Mouse (Mus musculus): ENCODE measurements around the gene Olfr460. TPM values are rescaled to one million over a fixed set of nuclear protein-coding genes. Genes with fewer than 3 reads are reported as not detected.
"Not testable (repeated sequence)": the region's sequence is repeated elsewhere in the genome, so short reads cannot be mapped to it uniquely, and the experiment has no call there.

The Olfr460 gene
- polyA plus RNA-seq (2017; shearing (Covaris generic)) = not detected

DNA sequence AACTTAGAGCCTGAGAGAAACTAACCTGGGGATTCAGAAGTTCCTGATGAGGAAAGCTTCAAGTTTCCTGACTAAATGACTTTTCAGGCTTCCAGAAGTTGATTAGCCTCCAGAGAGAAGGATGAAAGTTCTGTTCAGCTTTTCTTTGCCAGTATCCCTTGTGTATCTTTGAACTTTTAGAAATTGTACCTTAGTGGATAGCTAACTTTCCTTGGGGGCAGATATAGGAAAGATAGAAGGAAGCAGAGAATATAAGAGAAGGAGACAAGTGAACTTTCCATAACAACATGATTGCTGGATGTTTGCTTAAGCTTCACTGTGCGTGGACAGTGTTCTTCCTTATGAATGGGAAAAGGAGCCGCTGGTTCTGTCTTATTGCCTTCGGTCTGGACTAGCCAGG is at the start of gene Olfr460:
TSS of gene Olfr460 (plus strand) at position 301 of the 400 bp plus-strand sequence.
- ATAC-seq = no peak

DNA sequence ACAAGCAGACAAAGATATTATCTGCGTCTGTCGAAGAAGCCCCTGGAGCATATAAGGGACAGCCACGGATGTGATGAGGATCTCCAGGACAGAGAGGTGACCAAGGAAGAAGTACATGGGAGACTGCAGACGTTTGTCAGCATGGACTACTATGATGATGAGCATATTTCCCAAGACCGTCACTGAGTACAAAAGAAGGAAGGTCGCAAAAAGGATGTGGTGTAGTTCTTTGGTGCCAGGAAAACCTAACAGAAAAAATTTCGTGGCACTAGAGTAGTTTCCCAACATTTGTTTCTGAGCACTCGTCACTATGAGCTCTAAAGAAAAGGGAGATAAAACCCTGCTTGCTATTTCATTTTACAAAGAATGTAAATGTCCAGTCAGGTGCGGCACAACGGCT is 24.6 kb upstream of the Olfr460 start:
- no peak for ATAC-seq

DNA sequence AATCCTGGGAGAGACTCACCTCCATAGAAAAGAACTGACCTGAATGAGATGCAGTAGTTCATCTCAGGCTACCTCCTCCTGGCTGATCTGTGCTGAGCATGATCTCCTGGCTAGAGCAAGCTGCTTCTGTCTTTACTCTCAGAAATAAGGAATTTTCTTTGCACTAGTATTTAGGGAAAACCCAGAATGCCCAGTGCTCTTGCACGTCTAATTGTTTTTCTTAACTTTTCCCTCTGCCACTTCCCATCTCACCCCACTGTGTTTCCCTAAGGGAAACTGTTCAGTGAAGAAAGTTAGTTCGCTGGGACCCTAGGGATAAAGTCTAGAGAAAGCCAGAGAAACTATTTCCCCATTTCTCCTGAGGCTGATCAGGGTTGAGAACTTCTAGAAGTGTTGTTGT is 14.3 kb upstream of the Olfr460 start, which contains the start of gene Olfr461:
TSS of gene Olfr461 (minus strand) at position 101 of the 400 bp plus-strand sequence.
- no peak for ATAC-seq

DNA sequence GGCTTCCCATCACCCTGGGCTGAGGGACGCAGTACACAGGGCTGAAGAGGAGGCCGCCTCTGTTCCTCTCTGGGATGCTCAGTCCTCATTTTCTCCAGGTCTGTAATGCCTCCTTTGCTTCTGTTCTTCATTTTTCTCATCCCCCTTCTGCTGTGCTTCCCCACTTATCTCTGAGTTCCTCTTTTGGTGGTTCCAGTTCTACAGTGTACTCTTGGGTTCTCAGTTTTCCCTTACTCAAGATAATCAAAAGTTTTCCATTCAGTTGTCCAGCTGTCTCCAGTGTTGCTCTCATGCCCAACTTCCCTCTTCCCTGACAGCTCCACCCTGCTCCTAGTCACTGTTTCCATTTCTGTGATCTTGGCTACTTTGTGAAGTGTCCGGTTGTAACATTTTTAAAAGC is 4.3 kb downstream of the Olfr460 start:
- ATAC-seq = no peak

DNA sequence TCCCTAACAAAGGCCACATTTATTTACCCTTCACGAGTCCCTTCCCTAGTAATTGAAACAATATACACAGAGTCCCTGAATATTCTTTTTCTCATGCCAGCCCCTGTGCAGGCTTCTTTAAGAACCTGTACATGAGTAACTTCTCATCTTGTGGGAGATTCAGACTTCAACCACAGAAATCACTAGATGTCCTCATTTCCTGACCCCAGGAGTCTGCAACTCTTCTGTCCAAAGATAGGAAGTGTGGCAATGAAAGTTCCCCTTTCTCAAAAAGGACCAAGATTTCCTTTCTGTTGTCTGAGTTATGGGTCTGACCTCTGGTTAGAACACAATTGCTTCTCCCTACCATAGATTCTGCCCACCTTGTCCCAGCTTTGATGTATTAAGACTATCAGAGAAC is 7.0 kb downstream of the Olfr460 start:
- no peak for ATAC-seq

DNA sequence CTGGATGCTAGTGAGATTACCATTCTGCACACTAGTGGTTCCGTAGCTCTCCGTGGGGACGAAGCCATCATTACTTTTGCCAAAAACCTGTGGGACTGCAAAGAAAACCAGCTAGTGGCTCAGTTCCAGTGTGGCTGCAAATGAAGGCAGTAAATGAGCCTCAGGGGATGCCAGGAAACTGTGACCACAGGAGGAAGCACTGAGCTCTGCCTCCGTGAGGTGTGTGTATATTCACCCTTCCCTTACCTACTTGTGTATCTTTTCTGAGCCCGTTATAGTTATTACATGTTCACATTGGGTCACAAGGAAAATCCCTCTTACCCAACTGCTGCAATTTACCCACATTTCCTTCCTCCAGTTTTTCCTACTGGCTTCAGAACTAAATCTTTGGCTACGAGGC is 15.0 kb downstream of the Olfr460 start:
- ATAC-seq = no peak

DNA sequence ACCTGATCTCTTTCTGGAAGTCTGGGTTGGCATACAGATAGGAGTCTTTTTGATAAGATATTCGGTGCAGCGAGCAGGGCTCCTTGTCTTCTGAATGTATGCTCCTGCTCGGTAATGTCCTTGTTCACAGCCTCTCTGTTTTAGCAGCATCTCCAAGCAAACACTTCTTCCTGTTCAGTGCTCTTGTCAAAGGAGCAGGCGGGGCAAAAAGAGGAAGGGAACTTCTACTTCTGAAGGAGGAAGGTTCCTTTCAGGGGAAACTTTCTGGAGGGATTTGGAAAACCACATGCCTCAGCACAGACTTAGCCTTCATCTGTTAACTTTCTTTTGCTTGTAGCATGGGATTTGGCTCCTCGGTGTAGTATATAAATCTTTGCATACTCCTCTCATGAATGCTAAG is 16.4 kb downstream of the Olfr460 start, which contains the start of gene Clec5a:
TSS of gene Clec5a (minus strand) at position 177 of the 400 bp plus-strand sequence.
- ATAC-seq = no peak

DNA sequence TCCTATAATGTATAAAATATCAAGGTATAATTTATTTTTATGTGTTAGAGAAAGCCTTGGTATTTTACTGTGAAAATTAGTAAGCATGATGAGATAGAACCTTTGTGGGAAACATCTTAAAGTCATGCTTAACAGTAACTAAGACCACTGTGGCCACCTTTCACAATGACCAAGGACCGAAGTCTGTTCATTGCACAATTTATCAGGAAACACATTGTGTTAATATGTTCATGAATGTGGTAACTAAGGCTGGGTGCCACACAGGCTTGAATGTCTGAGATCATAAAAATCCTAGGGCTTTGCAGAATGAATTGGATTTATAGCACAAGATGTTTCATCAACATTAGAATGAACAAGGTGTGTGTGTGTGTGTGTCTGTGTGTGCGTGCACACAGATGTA is 19.1 kb downstream of the Olfr460 start:
- ATAC-seq = no peak

DNA sequence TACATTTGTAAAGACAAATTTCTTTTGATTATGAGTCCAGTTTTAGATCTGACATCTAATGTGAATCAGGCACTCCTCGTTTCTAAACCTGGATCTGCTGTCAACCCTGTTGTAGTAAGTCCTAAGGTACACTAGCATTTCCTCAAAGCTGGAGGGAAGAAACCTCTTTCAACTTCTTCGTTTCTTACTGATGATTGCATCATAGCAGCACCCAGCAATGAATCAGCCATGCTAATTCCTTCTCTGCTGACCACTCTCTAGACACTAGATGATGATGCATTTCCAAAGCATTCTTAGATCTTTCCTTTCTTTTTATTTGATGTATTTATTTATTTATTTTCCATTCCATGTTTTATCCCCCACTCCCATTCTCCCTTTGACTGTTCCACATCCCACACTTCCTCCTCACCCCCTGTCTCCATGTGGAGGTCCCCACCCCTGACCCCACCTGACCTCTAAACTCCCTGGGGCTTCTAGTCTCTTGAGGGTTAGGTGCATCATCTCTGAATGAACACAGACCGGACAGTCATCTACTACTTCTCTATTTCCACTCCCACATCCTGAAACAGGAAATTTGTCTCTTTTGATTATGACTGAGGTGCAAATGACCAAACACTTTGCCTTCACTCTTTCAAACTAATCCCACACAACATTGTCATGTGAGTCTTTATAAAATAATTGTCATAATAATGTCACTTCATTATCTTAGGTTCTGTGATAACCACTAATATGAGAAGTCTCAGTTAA is 25.7 kb downstream of the Olfr460 start:
- ATAC-seq = no peak

DNA sequence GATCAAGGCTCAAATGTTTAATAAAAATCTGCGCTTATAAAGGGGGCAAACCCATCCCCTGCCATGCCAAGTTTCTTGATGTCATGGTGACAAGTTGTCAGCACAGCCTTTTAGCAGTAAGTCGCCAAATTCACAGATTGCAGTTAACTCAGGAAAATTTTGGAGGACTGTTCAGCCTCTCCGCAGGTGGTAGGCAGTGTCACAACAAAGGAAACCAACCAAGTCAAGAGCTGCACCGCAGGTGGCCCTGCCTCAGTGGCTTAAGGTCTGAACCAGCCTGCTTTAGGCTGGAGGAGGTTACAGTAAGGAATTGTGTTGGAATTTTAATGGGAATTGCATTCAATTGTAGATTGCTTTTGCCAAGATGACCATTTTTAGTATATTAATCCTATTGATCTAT is 29.3 kb downstream of the Olfr460 start:
- not testable (repeated sequence) for ATAC-seq

DNA sequence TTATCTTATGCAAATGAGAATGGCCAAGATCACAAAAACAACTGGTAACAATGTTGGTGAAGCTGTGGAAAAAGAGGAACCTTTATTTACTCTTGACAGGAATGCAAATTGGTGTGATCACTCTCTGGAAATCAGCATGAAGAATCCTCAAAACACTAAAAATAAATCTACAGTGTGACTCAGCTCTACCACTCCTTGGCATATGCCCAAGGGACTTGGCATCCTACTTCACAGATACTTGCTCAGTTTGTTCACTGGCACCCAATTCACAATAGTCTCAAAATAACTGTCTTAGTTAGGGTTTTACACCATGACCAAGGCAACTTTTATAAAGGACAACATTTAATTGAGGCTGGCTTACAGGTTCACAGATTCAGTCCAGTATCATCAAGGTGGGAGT is 38.1 kb downstream of the Olfr460 start:
- no peak for ATAC-seq

DNA sequence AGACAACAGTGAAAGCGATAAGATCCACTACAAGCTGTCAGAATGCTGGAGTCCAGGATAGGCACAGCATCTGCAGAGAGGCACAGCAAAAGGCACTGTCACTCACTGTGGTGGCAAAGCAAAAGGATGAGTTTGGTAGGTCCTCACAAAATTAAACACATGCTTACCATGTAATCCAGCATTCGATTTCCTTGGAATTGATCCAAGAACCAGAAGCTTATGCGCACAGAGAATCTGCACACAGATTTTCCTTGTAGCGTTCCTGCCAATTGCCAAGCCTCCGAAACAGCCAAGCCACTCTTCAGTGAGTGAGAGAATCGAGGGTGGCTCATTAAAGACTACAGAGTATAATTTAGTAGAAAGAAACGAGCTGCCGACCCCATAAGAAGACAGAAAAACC is 41.0 kb downstream of the Olfr460 start:
- ATAC-seq = no peak

DNA sequence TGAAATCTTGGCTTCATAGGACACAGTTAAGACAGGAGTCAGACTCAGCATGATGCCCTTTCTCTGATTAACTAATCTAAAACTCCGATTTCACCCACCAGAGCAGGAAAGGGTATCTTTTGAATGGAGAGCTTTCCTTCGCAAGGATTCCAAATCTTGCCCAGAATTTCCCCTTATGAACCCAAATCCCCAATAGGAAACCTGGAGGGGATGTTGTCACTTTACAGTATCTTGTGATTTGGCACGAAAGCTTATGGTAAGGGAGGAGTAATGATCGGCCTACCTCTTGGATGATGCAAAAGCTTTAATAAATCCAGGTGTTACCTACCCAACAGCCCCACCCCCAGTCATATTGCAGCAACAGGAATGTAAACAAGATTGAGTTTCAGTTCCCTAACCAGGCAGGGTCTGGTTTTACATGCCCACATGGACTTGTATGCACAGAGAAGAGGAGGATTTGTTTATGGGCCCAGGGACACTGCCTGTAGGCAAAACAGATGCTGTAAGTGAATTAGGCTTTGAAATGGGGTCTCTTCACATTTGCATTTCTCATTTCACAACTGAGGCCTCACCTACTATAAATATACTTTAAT is 44.1 kb downstream of the Olfr460 start, which contains the start of gene Tas2r138:
TSS of gene Tas2r138 (minus strand) at position 51 of the 593 bp plus-strand sequence.
- ATAC-seq = no peak

DNA sequence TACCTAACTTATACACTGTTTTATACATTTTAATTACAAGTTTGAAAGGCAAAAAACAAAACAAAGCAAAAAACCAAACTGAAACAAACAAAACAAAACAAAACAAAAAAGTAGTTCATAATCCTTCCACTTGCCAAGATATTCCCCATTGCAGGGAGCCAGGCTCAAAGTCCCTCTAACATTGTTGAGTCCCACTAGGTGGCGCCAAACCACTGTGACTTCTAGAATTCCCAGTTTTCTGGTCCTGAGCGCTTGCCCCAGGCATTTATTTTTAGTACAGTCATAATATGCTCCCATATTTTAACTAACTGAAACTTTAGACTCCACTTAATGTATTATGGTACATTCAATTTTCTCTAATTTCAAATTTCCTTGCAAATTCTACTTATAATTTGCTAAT is 48.7 kb downstream of the Olfr460 start:
- ATAC-seq = no peak

Other genes with a start within 250 kb of the Olfr460 start
- 10 to 100 TPM; 60.1 to 72.0 TPM for gene Agk, start 244.3 kb upstream of the Olfr460 start, polyA plus RNA-seq (2017; shearing (Covaris generic))
- 1 to 10 TPM; 4.1 to 7.9 TPM for gene E330009J07Rik, start 133.4 kb upstream of the Olfr460 start, polyA plus RNA-seq (2017; shearing (Covaris generic))
- not detected for gene Wee2, start 130.4 kb upstream of the Olfr460 start, polyA plus RNA-seq (2017; shearing (Covaris generic))
- gene Ssbp1, start 98.1 kb upstream of the Olfr460 start, polyA plus RNA-seq (2017; shearing (Covaris generic)) = 100 to 1,000 TPM; 112 to 118 TPM
- not detected for gene Tas2r137, start 78.3 kb upstream of the Olfr460 start, polyA plus RNA-seq (2017; shearing (Covaris generic))
- not detected for gene Tas2r108, start 76.0 kb upstream of the Olfr460 start, polyA plus RNA-seq (2017; shearing (Covaris generic))
- gene Prss37, start 50.0 kb upstream of the Olfr460 start, polyA plus RNA-seq (2017; shearing (Covaris generic)) = not detected
- not detected for gene Olfr461, start 14.4 kb upstream of the Olfr460 start, polyA plus RNA-seq (2017; shearing (Covaris generic))
- not detected for gene Clec5a, start 16.3 kb downstream of the Olfr460 start, polyA plus RNA-seq (2017; shearing (Covaris generic))
- not detected for gene Tas2r138, start 43.8 kb downstream of the Olfr460 start, polyA plus RNA-seq (2017; shearing (Covaris generic))
- gene Mgam, start 59.3 kb downstream of the Olfr460 start, polyA plus RNA-seq (2017; shearing (Covaris generic)) = under 1 TPM in 1 of 2 experiments, not detected in 1; 0.16 TPM